Mouse (Mus musculus): Measurements from ENCODE around the gene Rhox3g. TPM values are rescaled to one million over a fixed set of nuclear protein-coding genes. Genes with fewer than 3 reads are reported as not detected.

Rhox3g gene
- not detected in 2 replicates for polyA plus RNA-seq (2021; fragmentation: Nextera tagmentation)
- long read RNA-seq, experiment 1 = 0 reads
- long read RNA-seq, experiment 2 = 0 reads

GRCm38 (mm10) chrX:37628512-37628911 lies at the start of gene Rhox3g:
Gene Rhox3g, minus strand, starts transcription at chrX:37628612.

GRCm38 (mm10) chrX:37673177-37673576 lies 44.8 kb upstream of the Rhox3g start, which contains the start of gene Rhox2h:
Gene Rhox2h, minus strand, starts transcription at chrX:37673277.

GRCm38 (mm10) chrX:37668664-37669063 lies 40.3 kb upstream of the Rhox3g start, which contains the start of gene Rhox3h:
Gene Rhox3h, minus strand, starts transcription at chrX:37668764.

GRCm38 (mm10) chrX:37651227-37651626 lies 22.8 kb upstream of the Rhox3g start, which contains the start of gene Rhox4g:
Gene Rhox4g, minus strand, starts transcription at chrX:37651327.

DNA sequence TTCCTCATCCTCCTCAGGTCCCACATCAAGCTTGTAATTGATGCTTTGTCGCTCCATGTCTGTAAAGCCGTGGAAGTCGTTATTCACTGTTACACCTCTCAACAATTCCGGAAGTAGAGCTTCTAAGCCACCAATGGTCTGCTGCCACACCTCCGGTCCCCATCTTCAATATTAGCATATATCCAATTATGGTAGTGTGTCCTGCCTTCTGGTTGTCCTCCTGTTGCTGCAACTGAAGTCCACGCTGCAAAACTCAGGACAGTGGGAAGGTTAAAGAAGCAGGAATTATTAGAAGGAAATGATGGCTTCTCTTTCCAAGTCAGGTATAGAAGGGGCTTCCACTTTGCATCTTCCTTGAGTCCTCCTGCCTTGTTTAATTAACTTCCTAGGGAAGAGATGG lies 15.0 kb upstream of the Rhox3g start, which contains the start of gene Rhox2g:
TSS of gene Rhox2g (minus strand) at position 101 of the 400 bp plus-strand sequence.

DNA sequence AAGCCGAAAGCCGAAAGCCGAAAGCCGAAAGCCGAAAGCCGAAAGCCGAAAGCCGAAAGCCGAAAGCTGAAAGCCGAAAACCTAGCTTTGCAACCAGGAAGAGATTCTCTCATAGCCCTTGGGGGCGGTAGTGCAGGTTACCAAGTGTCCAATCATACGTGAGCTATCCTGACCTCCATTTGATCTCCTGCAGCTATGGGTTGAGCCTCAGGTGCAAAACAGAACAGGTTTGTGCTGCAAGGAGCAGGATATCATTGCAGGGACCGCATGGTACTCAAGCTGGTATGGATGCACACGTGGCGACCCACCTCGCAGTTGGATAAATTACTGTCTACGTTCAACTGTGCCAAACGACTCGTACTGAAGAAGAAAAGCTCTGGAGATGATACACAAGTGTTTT lies 20.8 kb downstream of the Rhox3g start, which contains the start of gene Rhox4f:
TSS of gene Rhox4f (minus strand) at position 101 of the 400 bp plus-strand sequence.

DNA sequence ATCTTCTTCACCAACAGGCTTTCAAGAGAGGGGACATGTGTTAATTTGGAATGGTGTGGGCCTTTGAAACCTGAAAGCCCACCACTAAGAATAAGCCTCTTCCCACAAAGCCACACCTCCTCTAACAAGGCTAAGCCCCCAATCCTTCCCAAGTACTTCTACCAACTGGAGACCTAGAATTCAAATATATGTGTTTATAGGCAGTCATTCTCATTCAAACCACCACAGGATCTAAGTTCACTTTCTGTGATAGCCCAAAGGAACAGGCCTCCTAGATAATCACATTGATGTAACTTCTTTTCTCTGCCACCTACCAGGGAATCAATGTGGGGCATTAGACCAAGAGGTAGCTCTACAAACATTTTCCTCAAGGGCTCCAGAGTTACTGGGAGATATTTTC lies 47.7 kb downstream of the Rhox3g start, which contains the start of gene Rhox3f:
TSS of gene Rhox3f (plus strand) at position 301 of the 400 bp plus-strand sequence.

Other genes with a start within 250 kb of the Rhox3g start
- gene Rhox3a2, start 248.6 kb downstream of the Rhox3g start, polyA plus RNA-seq (2021; fragmentation: Nextera tagmentation) = not detected in 2 replicates
- gene Rhox4a2, start 237.8 kb downstream of the Rhox3g start, polyA plus RNA-seq (2021; fragmentation: Nextera tagmentation) = not detected in 2 replicates
- not detected in 2 replicates for gene Rhox2b, start 216.5 kb downstream of the Rhox3g start, polyA plus RNA-seq (2021; fragmentation: Nextera tagmentation)
- not detected in 2 replicates for gene Rhox4b, start 196.1 kb downstream of the Rhox3g start, polyA plus RNA-seq (2021; fragmentation: Nextera tagmentation)
- not detected in 2 replicates for gene Rhox2c, start 174.9 kb downstream of the Rhox3g start, polyA plus RNA-seq (2021; fragmentation: Nextera tagmentation)
- not detected in 2 replicates for gene Rhox3c, start 170.0 kb downstream of the Rhox3g start, polyA plus RNA-seq (2021; fragmentation: Nextera tagmentation)
- gene Rhox4c, start 148.3 kb downstream of the Rhox3g start, polyA plus RNA-seq (2021; fragmentation: Nextera tagmentation) = not detected in 2 replicates
- gene Rhox2d, start 135.2 kb downstream of the Rhox3g start, polyA plus RNA-seq (2021; fragmentation: Nextera tagmentation) = not detected in 2 replicates
- not detected in 2 replicates for gene Rhox4d, start 114.3 kb downstream of the Rhox3g start, polyA plus RNA-seq (2021; fragmentation: Nextera tagmentation)
- not detected in 2 replicates for gene Rhox2e, start 98.2 kb downstream of the Rhox3g start, polyA plus RNA-seq (2021; fragmentation: Nextera tagmentation)
- not detected in 2 replicates for gene Rhox3e, start 86.6 kb downstream of the Rhox3g start, polyA plus RNA-seq (2021; fragmentation: Nextera tagmentation)
- not detected in 2 replicates for gene Rhox4e, start 71.2 kb downstream of the Rhox3g start, polyA plus RNA-seq (2021; fragmentation: Nextera tagmentation)
- not detected in 2 replicates for gene Rhox2f, start 57.2 kb downstream of the Rhox3g start, polyA plus RNA-seq (2021; fragmentation: Nextera tagmentation)
- not detected in 2 replicates for gene Rhox3f, start 47.6 kb downstream of the Rhox3g start, polyA plus RNA-seq (2021; fragmentation: Nextera tagmentation)
- gene Rhox4f, start 20.9 kb downstream of the Rhox3g start, polyA plus RNA-seq (2021; fragmentation: Nextera tagmentation) = not detected in 2 replicates
- not detected in 2 replicates for gene Rhox2g, start 14.9 kb upstream of the Rhox3g start, polyA plus RNA-seq (2021; fragmentation: Nextera tagmentation)
- gene Rhox4g, start 22.7 kb upstream of the Rhox3g start, polyA plus RNA-seq (2021; fragmentation: Nextera tagmentation) = not detected in 2 replicates
- gene Rhox3h, start 40.2 kb upstream of the Rhox3g start, polyA plus RNA-seq (2021; fragmentation: Nextera tagmentation) = not detected in 2 replicates
- gene Rhox2h, start 44.7 kb upstream of the Rhox3g start, polyA plus RNA-seq (2021; fragmentation: Nextera tagmentation) = not detected in 2 replicates
- 0.20 and 0.55 TPM in 2 replicates for gene Rhox5, start 176.2 kb upstream of the Rhox3g start, polyA plus RNA-seq (2021; fragmentation: Nextera tagmentation)
- gene Rhox6, start 198.3 kb upstream of the Rhox3g start, polyA plus RNA-seq (2021; fragmentation: Nextera tagmentation) = not detected in 2 replicates
- not detected in 2 replicates for gene Rhox7a, start 203.1 kb upstream of the Rhox3g start, polyA plus RNA-seq (2021; fragmentation: Nextera tagmentation)

Data from layer of hippocampus, adult 6 months (tissue).